Mouse (Mus musculus): ENCODE data around the gene Gm6583.
A peak's percentile ranks its signal among the peaks of the same experiment; 100 is the strongest.
"Not testable (repeated sequence)": the region's sequence is repeated elsewhere in the genome, so short reads cannot be mapped to it uniquely, and the experiment has no call there.

Gm6583 gene

DNA sequence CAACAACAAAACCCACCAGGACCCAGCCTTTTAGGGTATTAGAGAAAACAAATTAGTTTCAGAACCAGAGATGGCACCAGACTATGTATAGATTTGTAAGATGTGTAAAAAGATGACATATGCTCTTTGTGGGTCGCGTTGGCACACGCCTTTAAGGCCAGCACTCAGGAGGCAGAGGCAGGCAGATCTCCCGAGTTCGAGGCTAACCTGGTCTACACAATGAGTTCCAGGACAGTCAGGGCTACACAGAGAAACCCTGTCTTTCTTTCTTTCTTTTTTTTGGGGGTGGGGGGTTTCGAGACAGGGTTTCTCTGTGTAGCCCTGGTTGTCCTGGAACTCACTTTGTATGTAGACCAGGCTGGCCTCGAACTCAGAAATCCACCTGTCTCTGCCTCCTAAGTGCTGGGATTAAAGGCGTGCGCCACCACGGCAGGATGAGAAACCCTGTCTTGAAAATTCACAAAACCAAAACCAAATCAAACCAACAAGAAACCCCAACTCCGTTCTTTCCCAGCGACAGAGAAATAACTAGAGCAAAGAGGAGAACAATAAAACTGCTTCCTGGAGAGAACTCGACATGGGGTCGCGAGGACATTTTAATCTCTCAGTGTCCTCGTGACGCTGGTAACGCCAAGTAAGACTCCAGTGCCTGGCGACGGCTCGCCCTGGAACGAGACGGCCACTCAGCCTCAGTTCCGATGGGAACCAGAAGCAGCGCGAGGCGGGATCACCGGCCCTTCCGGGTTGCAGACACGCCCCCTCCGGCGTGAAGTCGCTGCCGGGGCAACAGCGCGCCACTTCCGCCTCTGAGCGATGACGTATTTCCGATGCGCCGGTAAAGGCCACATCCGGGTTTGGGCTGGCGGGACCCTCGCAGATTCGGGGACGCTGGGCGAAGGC is 30.0 kb downstream of the Gm6583 start, which contains the start of gene Tfip11:
TSS of gene Tfip11 (plus strand) at position 813 of the 900 bp plus-strand sequence.
- DNase-seq (ENCODE audit: low spot score in 2 of 2): peak; percentile 95 to 96

DNA sequence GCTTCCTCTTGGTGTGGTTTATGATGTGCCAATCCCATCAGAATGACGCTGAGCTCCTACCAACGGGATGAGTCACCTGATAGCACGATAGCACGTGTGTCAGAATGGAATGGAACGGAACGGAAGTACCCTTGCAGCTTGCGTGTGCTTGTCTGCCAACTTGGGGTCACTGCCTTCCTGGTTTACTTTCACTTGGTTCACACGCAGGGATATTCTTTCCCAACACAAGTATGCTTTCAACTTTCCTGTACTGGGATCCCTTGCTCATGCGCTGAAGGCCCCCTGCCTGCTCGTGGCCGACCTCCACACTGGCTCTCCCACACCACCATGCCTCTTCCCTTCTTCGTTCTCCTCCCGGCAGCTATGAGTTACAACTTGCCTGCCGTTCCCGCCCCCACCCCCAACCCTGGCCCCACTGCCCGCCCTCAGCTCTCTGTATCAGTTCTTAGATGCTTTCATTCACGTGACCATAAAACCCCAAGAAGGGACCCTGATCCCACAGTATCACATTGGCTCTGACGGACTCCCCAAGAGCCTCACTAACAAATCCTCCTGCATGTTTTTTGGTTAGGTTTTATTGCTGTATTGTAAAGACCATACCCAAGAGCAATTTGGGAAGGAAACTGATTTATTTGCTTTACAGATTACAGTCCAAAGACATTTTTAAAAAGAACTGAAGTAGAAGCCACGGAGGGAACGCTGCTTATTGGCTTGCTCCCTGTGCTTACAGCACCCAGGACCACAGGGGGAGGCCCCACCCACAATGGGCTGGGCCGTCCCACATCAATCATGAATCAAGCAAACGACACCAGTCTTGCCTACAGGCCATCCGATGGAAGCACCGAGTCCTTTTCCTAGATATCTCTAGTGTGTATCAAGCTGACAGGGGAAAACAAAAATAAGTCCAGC is 30.9 kb downstream of the Gm6583 start:
- DNase-seq (ENCODE audit: low spot score in 2 of 2): peak; percentile 20 to 51

DNA sequence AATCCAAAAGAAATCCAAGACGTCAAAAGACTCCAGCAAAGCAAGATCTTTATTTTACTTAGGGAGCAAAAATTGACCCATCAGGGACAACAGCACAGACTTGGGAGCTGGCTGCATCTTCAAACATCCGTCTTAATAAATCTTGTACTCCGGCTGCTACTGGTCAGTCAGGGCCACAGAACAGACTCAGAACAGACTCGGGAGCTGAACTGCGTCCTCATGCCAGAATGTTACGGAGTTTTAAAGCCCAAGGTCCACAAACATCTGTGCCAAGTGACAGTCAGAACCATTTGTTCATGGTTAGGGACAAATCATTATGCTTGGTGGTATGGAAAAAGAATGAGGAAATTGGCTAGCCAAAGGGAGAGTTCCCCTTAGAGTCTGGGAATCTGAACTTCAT is 32.6 kb downstream of the Gm6583 start:
- no peak for DNase-seq (ENCODE audit: low spot score in 2 of 2)

DNA sequence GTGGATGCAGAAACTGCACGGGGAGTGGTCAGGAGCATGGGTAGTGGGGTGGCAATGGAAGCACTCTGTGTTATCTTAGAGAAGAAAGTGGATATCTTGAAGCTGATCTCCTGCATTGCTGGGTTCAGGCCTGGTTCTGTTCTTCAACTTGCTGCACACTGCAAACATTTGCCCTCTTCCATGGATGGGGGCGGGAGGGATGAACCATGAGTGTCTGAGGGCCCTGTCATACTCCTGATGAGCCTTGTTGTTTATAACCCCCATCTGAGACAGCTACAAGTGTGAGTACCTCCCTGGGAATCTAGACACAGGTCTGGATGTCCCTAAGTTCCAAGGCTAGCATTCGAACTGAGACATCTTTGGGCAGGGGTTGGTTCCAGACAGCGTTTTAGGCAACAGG is 34.5 kb downstream of the Gm6583 start:
- DNase-seq (ENCODE audit: low spot score in 2 of 2): no peak

DNA sequence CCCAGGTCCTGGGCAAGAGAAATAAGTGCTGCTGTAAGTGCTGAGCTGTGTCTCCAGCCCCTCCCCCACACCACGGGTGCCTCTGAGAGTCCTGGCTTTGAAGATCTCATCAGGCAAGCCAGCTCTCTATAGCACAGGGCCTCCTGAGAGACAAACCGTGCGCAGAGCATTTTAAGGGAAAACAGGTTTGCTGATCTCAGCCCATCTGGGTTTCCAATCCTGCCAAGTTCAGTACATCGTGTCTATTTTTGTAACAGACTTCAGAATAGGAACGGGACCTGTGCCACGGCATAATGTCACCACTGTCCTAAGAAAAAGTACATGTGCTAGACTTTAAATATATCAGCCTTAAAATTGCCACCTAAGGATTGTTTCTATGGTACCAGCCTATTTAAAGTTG is 34.9 kb downstream of the Gm6583 start:
- DNase-seq (ENCODE audit: low spot score in 2 of 2): no peak

DNA sequence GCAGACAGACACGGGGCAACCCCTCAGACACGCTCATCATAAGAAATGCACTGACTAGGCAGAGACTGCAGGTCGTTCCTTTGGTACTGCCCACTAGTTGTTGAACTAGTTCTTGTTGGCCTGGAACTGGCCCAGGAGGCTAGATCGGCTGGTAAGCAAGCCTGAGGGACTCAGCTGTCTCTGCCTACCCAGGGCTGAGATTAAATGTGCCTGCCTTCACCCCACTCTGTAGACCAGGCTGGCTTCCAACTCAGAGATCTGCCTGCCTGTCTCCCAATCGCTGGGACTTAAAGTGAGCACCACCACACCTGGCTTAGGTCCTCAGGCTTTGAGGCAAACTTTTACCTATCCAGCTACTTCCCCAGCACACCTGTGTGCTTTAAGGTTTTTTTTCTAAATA is 35.5 kb downstream of the Gm6583 start:
- DNase-seq (ENCODE audit: low spot score in 2 of 2): no peak

DNA sequence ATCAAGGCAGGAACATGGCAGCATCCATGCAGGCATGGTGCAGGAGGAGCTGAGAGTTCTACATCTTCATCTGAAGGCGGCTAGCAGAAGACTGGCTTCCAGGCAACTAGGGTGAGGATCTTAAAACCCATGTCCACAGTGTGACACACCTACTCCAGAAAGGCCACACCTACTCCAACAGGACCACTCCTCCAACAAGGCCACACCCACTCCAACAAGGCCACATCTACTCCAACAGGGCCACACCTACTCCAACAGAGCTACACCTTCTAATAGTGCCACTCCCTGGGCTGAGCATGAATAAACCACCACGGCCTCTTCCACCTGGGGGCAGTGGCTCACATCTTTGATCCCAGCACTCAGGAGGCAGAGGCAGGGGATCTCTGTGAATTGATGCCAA is 36.5 kb downstream of the Gm6583 start:
- DNase-seq (ENCODE audit: low spot score in 2 of 2): not testable (repeated sequence)

DNA sequence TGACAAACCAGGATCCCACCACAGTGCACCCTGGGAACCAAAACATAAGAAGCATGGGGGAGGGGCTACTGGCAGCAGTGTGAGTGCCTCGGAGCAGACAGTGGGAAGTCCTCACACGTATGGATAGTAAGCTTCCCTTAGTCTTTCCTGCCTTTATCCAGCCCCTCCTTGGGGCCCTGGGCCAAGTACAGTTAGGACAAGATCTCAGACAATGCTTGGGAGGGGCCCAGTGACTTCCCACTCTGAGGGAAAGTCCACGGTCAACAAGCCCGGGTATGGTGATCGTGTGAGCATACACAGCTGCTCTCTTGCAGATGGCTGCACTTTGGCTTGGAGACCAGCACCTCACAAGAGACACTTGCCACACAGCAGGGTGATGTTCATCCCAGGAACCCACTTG is 38.5 kb downstream of the Gm6583 start:
- DNase-seq (ENCODE audit: low spot score in 2 of 2): no peak

DNA sequence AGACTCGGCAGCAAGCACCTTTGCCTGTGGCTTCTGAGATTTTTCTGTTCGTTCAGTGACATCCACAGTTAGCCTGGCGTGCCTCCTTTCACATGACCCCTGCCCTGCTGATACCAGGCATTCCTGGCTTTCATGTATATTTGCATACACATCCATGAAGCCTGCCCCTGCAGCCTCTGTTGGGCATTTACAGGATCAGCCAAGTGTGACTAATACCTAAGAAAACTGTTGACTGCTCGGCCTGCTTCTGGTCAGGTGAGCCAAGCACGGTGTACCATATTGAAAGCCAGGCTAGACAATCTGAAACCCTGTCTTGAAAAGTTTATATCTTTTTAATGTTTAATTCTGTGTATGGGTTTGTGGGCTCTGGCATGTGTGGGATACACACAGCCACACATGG is 39.4 kb downstream of the Gm6583 start:
- no peak for DNase-seq (ENCODE audit: low spot score in 2 of 2)

DNA sequence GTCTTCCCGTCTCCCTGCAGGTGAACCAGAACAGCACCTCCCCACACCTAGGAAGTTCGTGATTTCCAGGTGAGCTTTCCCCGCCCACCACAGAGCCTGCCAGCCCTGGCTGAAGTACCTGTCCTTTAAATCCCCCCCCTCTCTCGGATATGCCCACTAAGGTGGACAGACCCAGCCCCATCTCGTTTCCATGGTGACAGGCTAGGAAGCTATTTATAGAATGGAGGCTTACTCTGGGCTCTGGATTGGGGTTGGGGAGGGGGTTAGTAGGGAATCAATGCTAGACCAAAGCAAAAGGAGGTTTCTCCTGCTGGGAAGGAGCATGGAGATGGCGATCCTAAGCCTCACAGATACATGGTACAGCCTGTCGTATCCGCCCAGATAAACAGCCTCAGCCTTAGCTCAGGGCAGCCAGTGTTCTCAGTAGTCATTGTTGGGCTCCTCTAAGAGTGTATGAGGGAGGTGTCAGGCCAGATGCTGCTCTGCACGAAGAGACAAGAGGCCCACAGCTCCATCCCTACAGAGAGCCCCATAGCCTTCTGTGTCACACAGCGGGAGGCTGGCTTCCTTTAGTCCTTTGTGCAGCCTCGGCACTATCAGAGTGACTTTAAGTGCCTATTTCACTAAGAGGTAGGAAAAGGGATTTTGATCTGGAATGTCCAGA is 42.5 kb downstream of the Gm6583 start:
- DNase-seq (ENCODE audit: low spot score in 2 of 2): no peak

DNA sequence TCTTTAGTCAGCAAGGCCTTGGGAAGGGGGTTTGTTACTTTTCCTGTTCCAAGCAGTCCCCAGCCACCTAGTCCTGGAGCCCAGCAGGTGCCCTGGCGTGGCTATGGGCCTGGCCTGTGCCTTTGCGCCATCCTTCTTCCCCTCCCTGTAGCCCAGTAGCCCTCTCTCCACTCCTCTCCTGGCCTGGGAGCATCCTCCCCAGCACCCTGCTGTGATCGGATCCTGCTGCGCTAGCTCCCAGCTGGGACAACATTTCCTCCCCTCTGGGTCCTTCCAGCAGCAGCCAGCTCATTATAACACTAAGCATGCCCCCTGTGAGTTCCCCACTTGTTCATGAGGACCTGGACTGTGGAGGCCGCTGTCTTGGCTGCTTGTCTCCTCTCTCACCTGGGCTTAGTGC is 50.0 kb downstream of the Gm6583 start:
- no peak for DNase-seq (ENCODE audit: low spot score in 2 of 2)
